Mouse (Mus musculus): ENCODE results near the gene Cyth2.

GRCm38 (mm10) chr7:45800546-45801204 is 13.7 kb downstream of the Cyth2 start:
- no peak for TF ChIP-seq CTCF (IDR thresholded peaks at IDR 0.05; ENCODE audit: low read depth)
- no peak for TF ChIP-seq EP300 (IDR thresholded peaks at IDR 0.05; ENCODE audit: low read depth)

Measured in liver, postnatal 0 days (tissue).